Mouse (Mus musculus) CH12.LX (cell line): ENCODE results near the gene Slc2a13. TPM values are rescaled to one million over a fixed set of nuclear protein-coding genes. Genes with fewer than 3 reads are reported as not detected.

Experiments
- DNase-seq: peaks from one replicate; pipeline ENCODE4 v3.0.0-alpha.2; 2013; ENCODE audit errors: extremely low read depth
- H3K27ac ChIP-seq: 2 replicates; pipeline ENCODE4 v1.5.1; 2012; ENCODE audit warnings: low read depth, mild to moderate bottlenecking, control low read depth, moderate library complexity; ENCODE audit not compliant: insufficient read depth
- H3K27me3 ChIP-seq: replicated peaks from 2 replicates; pipeline ENCODE3; 2012; ENCODE audit warnings: inconsistent platforms
- H3K36me3 ChIP-seq, 2 experiments: replicated peaks in 1 of 2; 2 replicates each; pipeline versions ENCODE3 to v1.6.1; 2012; ENCODE audit warnings: inconsistent platforms in 1 of 2, low read length in 1 of 2, mild to moderate bottlenecking in 1 of 2, mixed read lengths in 1 of 2, moderate library complexity in 1 of 2; ENCODE audit not compliant: control insufficient read depth in 1 of 2, insufficient read depth in 1 of 2
- H3K4me1 ChIP-seq, 2 experiments: 2 replicates each; pipeline ENCODE4 v1.6.1; 2012; ENCODE audit warnings: inconsistent platforms in 1 of 2, moderate library complexity in 1 of 2; ENCODE audit not compliant: insufficient read depth in 2 of 2, control insufficient read depth in 1 of 2
- H3K4me2 ChIP-seq: 2 replicates; pipeline ENCODE4 v1.6.1; 2012; ENCODE audit warnings: low read depth, mild to moderate bottlenecking, control low read depth; ENCODE audit not compliant: poor library complexity, insufficient read depth, severe bottlenecking
- H3K4me3 ChIP-seq, 3 experiments: fragments of 150-350 bp in 1 of 3; sonication (generic) in 1 of 3; replicated peaks in 1 of 3; 2 replicates each; pipeline versions ENCODE3 to v1.5.1; 2011 to 2012; ENCODE audit warnings: low read depth in 2 of 3, low read length in 2 of 3, mild to moderate bottlenecking in 2 of 3, moderate library complexity in 2 of 3, control low read depth in 1 of 3, improper control_type of control experiment in 1 of 3, inconsistent platforms in 1 of 3, mixed read lengths in 1 of 3; ENCODE audit not compliant: poor library complexity in 1 of 3
- H3K79me2 ChIP-seq: replicated peaks from 2 replicates; pipeline ENCODE4 v1.6.1; 2012; ENCODE audit warnings: mild to moderate bottlenecking, moderate library complexity; ENCODE audit not compliant: control insufficient read depth, poor library complexity, insufficient read depth, severe bottlenecking; ENCODE audit errors: extremely low read depth
- H3K9ac ChIP-seq: 2 replicates; pipeline ENCODE4 v1.6.1; 2012; ENCODE audit warnings: low read depth, mild to moderate bottlenecking, control low read depth, moderate library complexity; ENCODE audit not compliant: insufficient read depth
- H3K9me3 ChIP-seq: replicated peaks from 2 replicates; pipeline ENCODE3; 2012; ENCODE audit warnings: low read length, inconsistent platforms, mixed read lengths
- CHD2 ChIP-seq: IDR thresholded peaks from 2 replicates; pipeline ENCODE4 v1.6.1; 2011; ENCODE audit warnings: low read length, improper control_type of control experiment
- EP300 ChIP-seq: IDR thresholded peaks from 2 replicates; pipeline ENCODE4 v1.6.1; 2011; ENCODE audit warnings: low read length, improper control_type of control experiment
- ETS1 ChIP-seq: conservative IDR thresholded peaks from 2 replicates; pipeline ENCODE4 v1.6.1; 2012; ENCODE audit warnings: low read depth, mild to moderate bottlenecking, inconsistent platforms, low read length, improper control_type of control experiment, moderate library complexity
- GABPA ChIP-seq: IDR thresholded peaks from 2 replicates; pipeline ENCODE4 v1.6.1; 2012; ENCODE audit warnings: low read depth, low read length, improper control_type of control experiment, inconsistent platforms; ENCODE audit not compliant: insufficient replicate concordance
- IRF4 ChIP-seq: IDR thresholded peaks from 2 replicates; pipeline ENCODE4 v1.6.1; 2014; ENCODE audit warnings: low read depth, mild to moderate bottlenecking, inconsistent platforms, low read length, improper control_type of control experiment
- JUN ChIP-seq: IDR thresholded peaks from 2 replicates; pipeline ENCODE4 v1.6.1; 2011; ENCODE audit warnings: low read depth, mild to moderate bottlenecking, low read length, improper control_type of control experiment, moderate library complexity; ENCODE audit not compliant: insufficient read depth
- JUND ChIP-seq: conservative IDR thresholded peaks from 2 replicates; pipeline ENCODE4 v1.6.1; 2011; ENCODE audit warnings: low read depth, low read length, improper control_type of control experiment
- KAT2A ChIP-seq: IDR thresholded peaks from 2 replicates; pipeline ENCODE4 v1.6.1; 2012; ENCODE audit warnings: low read length, improper control_type of control experiment, inconsistent platforms; ENCODE audit not compliant: insufficient replicate concordance
- MAFK ChIP-seq: IDR thresholded peaks from 2 replicates; pipeline ENCODE4 v1.6.1; 2011; ENCODE audit warnings: low read length, improper control_type of control experiment; ENCODE audit not compliant: insufficient replicate concordance
- MAX ChIP-seq: IDR thresholded peaks from 2 replicates; pipeline ENCODE4 v1.6.1; 2011; ENCODE audit warnings: low read length, improper control_type of control experiment
- NELFE ChIP-seq: IDR thresholded peaks from 2 replicates; pipeline ENCODE4 v1.6.1; 2011; ENCODE audit warnings: low read depth, low read length, improper control_type of control experiment
- PAX5 ChIP-seq: IDR thresholded peaks from 2 replicates; pipeline ENCODE4 v1.6.1; 2012; ENCODE audit warnings: low read length, inconsistent platforms, mixed read lengths
- POLR2A ChIP-seq: IDR thresholded peaks from 2 replicates; pipeline ENCODE4 v1.6.1; 2011; ENCODE audit warnings: low read depth, mild to moderate bottlenecking, improper control_type of control experiment, low read length
- POLR2AphosphoS2 ChIP-seq: IDR thresholded peaks from 2 replicates; pipeline ENCODE4 v1.6.1; 2011; ENCODE audit warnings: low read depth, low read length, improper control_type of control experiment
- RAD21 ChIP-seq: IDR thresholded peaks from 2 replicates; pipeline ENCODE4 v1.6.1; 2011; ENCODE audit warnings: low read depth, mild to moderate bottlenecking, low read length, improper control_type of control experiment, moderate library complexity
- RCOR1 ChIP-seq: conservative IDR thresholded peaks from 2 replicates; pipeline ENCODE4 v1.6.1; 2012; ENCODE audit warnings: low read depth, mild to moderate bottlenecking, inconsistent platforms, low read length, improper control_type of control experiment
- SMC3 ChIP-seq: IDR thresholded peaks from 2 replicates; pipeline ENCODE4 v1.6.1; 2011; ENCODE audit warnings: low read depth, low read length, improper control_type of control experiment
- TBP ChIP-seq: conservative IDR thresholded peaks from 2 replicates; pipeline ENCODE4 v1.6.1; 2011; ENCODE audit warnings: low read depth, low read length, improper control_type of control experiment
- TCF12 ChIP-seq: IDR thresholded peaks from 2 replicates; pipeline ENCODE4 v1.6.1; 2014; ENCODE audit warnings: low read depth, mild to moderate bottlenecking, inconsistent platforms, low read length, improper control_type of control experiment
- UBTF ChIP-seq: IDR thresholded peaks from 2 replicates; pipeline ENCODE4 v1.6.1; 2012; ENCODE audit warnings: low read depth, mild to moderate bottlenecking, inconsistent platforms, low read length, improper control_type of control experiment, moderate library complexity
- USF1 ChIP-seq: IDR thresholded peaks from 2 replicates; pipeline ENCODE4 v1.6.1; 2014; ENCODE audit warnings: low read depth, mild to moderate bottlenecking, inconsistent platforms, low read length, improper control_type of control experiment
- USF2 ChIP-seq: conservative IDR thresholded peaks from 2 replicates; pipeline ENCODE4 v1.6.1; 2011; ENCODE audit warnings: low read depth, low read length, improper control_type of control experiment
- ZKSCAN1 ChIP-seq: IDR thresholded peaks from 2 replicates; pipeline ENCODE4 v1.6.1; 2012; ENCODE audit warnings: low read depth, inconsistent platforms, low read length, improper control_type of control experiment, borderline replicate concordance
- ZMIZ1 ChIP-seq: IDR thresholded peaks from 2 replicates; pipeline ENCODE4 v1.6.1; 2012; ENCODE audit warnings: low read depth, mild to moderate bottlenecking, inconsistent platforms, low read length, improper control_type of control experiment
- dilution Hi-C: fragments of 300-500 bp; cut with MboI; formaldehyde crosslinking; loops from 2 replicates; pipeline ENCODE4 v1.14.3; 2020; ENCODE audit warnings: low sequenced_read_pairs; ENCODE audit not compliant: extremely low pct_unique_long_range_greater_than_20kb, extremely low pct_ligation_motif_present
- in situ Hi-C: fragments of 300-500 bp; cut with MboI; formaldehyde crosslinking; loops from 3 replicates; pipeline ENCODE4 v1.14.3; 2019; ENCODE audit warnings: low sequenced_read_pairs, low pct_ligation_motif_present, low pct_unique_long_range_greater_than_20kb, mixed read lengths
- polyA plus RNA-seq: library from polyadenylated mRNA; unstranded; fragments of >175 nt; gene quantifications from 2 replicates; pipeline ENCODE4 v1.2.1, GENCODE M21; 2012; ENCODE audit warnings: low read depth; ENCODE audit not compliant: insufficient read length
- total RNA-seq, 2 experiments: library from RNA; depleted of rRNA; stranded (reverse); fragments of 300-350 nt in 1 of 2; fragments of >200 nt in 1 of 2; gene quantifications; 2 replicates each; pipeline ENCODE4 v1.2.3; 2012 to 2014

Slc2a13 gene
- total and polyA plus RNA-seq, 3 experiments: not detected

- Histone ChIP-seq H3K4me3 (no peak overlapping the region), H3K79me2 (no peaks in the 10 kb centered on the region), H3K27me3 (no peaks in the 10 kb centered on the region), H3K9ac (no peak overlapping the region), H3K36me3 (no peaks in the 10 kb centered on the region), H3K4me2 (no peak overlapping the region), H3K9me3 (peaks cover 74% of the 10 kb centered on the region), H3K27ac (no peak overlapping the region), H3K4me1 (no peaks in the 10 kb centered on the region)
- in situ Hi-C loops: no loop called here
- TF ChIP-seq PAX5 (no peak), ETS1 (no peak), NELFE (no peak), UBTF (no peak), RAD21 (no peak), POLR2A (no peak), KAT2A (no peak), ZKSCAN1 (no peak), MAFK (no peak), POLR2AphosphoS2 (no peak), TCF12 (no peak), USF2 (no peak), JUND (no peak), SMC3 (no peak), CHD2 (no peak), JUN (no peak), ZMIZ1 (no peak), IRF4 (no peak), MAX (no peak)
- dilution Hi-C loops: no loop called here
- DNase-seq: no peak
Observed at GRCm38 (mm10) chr15:91351006-91351405, 222.1 kb downstream of the Slc2a13 start.

GRCm38 (mm10) chr15:91338350-91338749 lies 234.7 kb downstream of the Slc2a13 start:
- Histone ChIP-seq H3K4me2 (no peak overlapping the region), H3K4me3 (no peak overlapping the region), H3K27ac (no peak overlapping the region), H3K4me1 (no peaks in the 10 kb centered on the region), H3K79me2 (no peaks in the 10 kb centered on the region), H3K9me3 (peaks cover 54% of the 10 kb centered on the region), H3K36me3 (no peaks in the 10 kb centered on the region), H3K9ac (no peak overlapping the region), H3K27me3 (no peaks in the 10 kb centered on the region)
- dilution Hi-C loops: no loop called here
- no peak for DNase-seq
- in situ Hi-C loops: no loop called here
- TF ChIP-seq USF1 (no peak), ZKSCAN1 (no peak), MAX (no peak), GABPA (no peak), RCOR1 (no peak), NELFE (no peak), TBP (no peak), EP300 (no peak), TCF12 (no peak)
